Mouse (Mus musculus): ENCODE data around the gene Arhgef19. TPM values are rescaled to one million over a fixed set of nuclear protein-coding genes. Genes with fewer than 3 reads are reported as not detected.

The Arhgef19 gene
- polyA plus RNA-seq, 1 experiment from 2014 or later = 3.1 TPM

GRCm38 (mm10) chr4:141302428-141303401 lies 63.4 kb downstream of the Arhgef19 start:
- Histone ChIP-seq H3K4me2 (peak overlapping the region; percentile 97), H3K4me3 (peak overlapping the region; percentile 88), H3K27ac (replicated peaks) (peak overlapping the region; percentile 62), H3K9ac (peak overlapping the region; percentile 93), H3K4me1 (peaks cover 59% of the 10 kb centered on the region), H3K36me3 (peaks cover 4% of the 10 kb centered on the region), H3K27me3 (replicated peaks) (peaks cover 16% of the 10 kb centered on the region), H3K9me3 (no peaks in the 10 kb centered on the region)
- no peak for ATAC-seq (ENCODE audit: extremely low read depth, insufficient number of reproducible peaks, low FRiP score, low TSS enrichment)
- 16% methylated on average over 27 of the region's 27 CpGs for WGBS

GRCm38 (mm10) chr4:141303402-141304222 lies 64.3 kb downstream of the Arhgef19 start:
- Histone ChIP-seq H3K9ac (peak overlapping the region; percentile 93), H3K36me3 (peaks cover 13% of the 10 kb centered on the region), H3K9me3 (no peaks in the 10 kb centered on the region), H3K27ac (replicated peaks) (no peak overlapping the region; the same call in 1 of the 2 replicates), H3K27me3 (replicated peaks) (peaks cover 11% of the 10 kb centered on the region), H3K4me3 (peak overlapping the region; percentile 88), H3K4me1 (peaks cover 63% of the 10 kb centered on the region), H3K4me2 (peak overlapping the region; percentile 97)
- WGBS = 45% methylated on average over 7 of the region's 7 CpGs
- no peak for ATAC-seq (ENCODE audit: extremely low read depth, insufficient number of reproducible peaks, low FRiP score, low TSS enrichment)

GRCm38 (mm10) chr4:141304223-141304611 lies 64.9 kb downstream of the Arhgef19 start:
- Histone ChIP-seq H3K27me3 (replicated peaks) (peaks cover 11% of the 10 kb centered on the region), H3K4me1 (peaks cover 68% of the 10 kb centered on the region), H3K9ac (peak overlapping the region; percentile 93; the same call in 1 of the 2 replicates), H3K9me3 (no peaks in the 10 kb centered on the region), H3K4me3 (peak overlapping the region; percentile 88; the same call in 1 of the 2 replicates), H3K4me2 (peak overlapping the region; percentile 97), H3K36me3 (peaks cover 19% of the 10 kb centered on the region), H3K27ac (replicated peaks) (no peak overlapping the region; the same call in 1 of the 2 replicates)
- ATAC-seq (ENCODE audit: extremely low read depth, insufficient number of reproducible peaks, low FRiP score, low TSS enrichment) = no peak
- WGBS = 76% methylated on average over 4 of the region's 4 CpGs

GRCm38 (mm10) chr4:141306057-141306456 lies 66.8 kb downstream of the Arhgef19 start:
- Histone ChIP-seq H3K9ac (peak overlapping the region; percentile 33; the same call in 1 of the 2 replicates), H3K27me3 (replicated peaks) (no peaks in the 10 kb centered on the region), H3K4me1 (peaks cover 81% of the 10 kb centered on the region), H3K27ac (replicated peaks) (no peak overlapping the region; the same call in 1 of the 2 replicates), H3K4me3 (no peak overlapping the region), H3K4me2 (no peak overlapping the region), H3K36me3 (peaks cover 21% of the 10 kb centered on the region), H3K9me3 (no peaks in the 10 kb centered on the region)
- 43% methylated on average over 8 of the region's 8 CpGs for WGBS
- no peak for ATAC-seq (ENCODE audit: extremely low read depth, insufficient number of reproducible peaks, low FRiP score, low TSS enrichment)

Other genes starting within 250 kb of the Arhgef19 start
- 273 and 299 TPM in 2 replicates for gene Mfap2, start 229.1 kb upstream of the Arhgef19 start, polyA plus RNA-seq (2015; fragmentation: Nextera tagmentation; extraction: Ambion mirVana)
- gene Crocc, start 178.9 kb upstream of the Arhgef19 start, polyA plus RNA-seq (2015; fragmentation: Nextera tagmentation; extraction: Ambion mirVana) = 3.4 and 3.5 TPM in 2 replicates
- gene Necap2, start 161.1 kb upstream of the Arhgef19 start, polyA plus RNA-seq (2015; fragmentation: Nextera tagmentation; extraction: Ambion mirVana) = 39.7 and 43.7 TPM in 2 replicates
- gene Spata21, start 151.2 kb upstream of the Arhgef19 start, polyA plus RNA-seq (2015; fragmentation: Nextera tagmentation; extraction: Ambion mirVana) = not detected in 2 replicates
- gene Szrd1, start 99.7 kb upstream of the Arhgef19 start, polyA plus RNA-seq (2015; fragmentation: Nextera tagmentation; extraction: Ambion mirVana) = 31.3 and 33.8 TPM in 2 replicates
- 12.8 and 14.2 TPM in 2 replicates for gene Fbxo42, start 91.6 kb upstream of the Arhgef19 start, polyA plus RNA-seq (2015; fragmentation: Nextera tagmentation; extraction: Ambion mirVana)
- gene Rsg1, start 25.5 kb upstream of the Arhgef19 start, polyA plus RNA-seq (2015; fragmentation: Nextera tagmentation; extraction: Ambion mirVana) = 2.3 and 3.0 TPM in 2 replicates
- 4.0 and 4.3 TPM in 2 replicates for gene Epha2, start 61.7 kb downstream of the Arhgef19 start, polyA plus RNA-seq (2015; fragmentation: Nextera tagmentation; extraction: Ambion mirVana)
- gene Fam131c, start 128.7 kb downstream of the Arhgef19 start, polyA plus RNA-seq (2015; fragmentation: Nextera tagmentation; extraction: Ambion mirVana) = 1.2 TPM in 2 replicates
- 0.10 TPM in 1 of 2 replicates, not detected in the other for gene Clcnka, start 159.2 kb downstream of the Arhgef19 start, polyA plus RNA-seq (2015; fragmentation: Nextera tagmentation; extraction: Ambion mirVana)
- gene Clcnkb, start 176.5 kb downstream of the Arhgef19 start, polyA plus RNA-seq (2015; fragmentation: Nextera tagmentation; extraction: Ambion mirVana) = 0.79 and 0.99 TPM in 2 replicates
- 183 and 184 TPM in 2 replicates for gene Hspb7, start 181.3 kb downstream of the Arhgef19 start, polyA plus RNA-seq (2015; fragmentation: Nextera tagmentation; extraction: Ambion mirVana)
- not detected in 2 replicates for gene Srarp, start 196.6 kb downstream of the Arhgef19 start, polyA plus RNA-seq (2015; fragmentation: Nextera tagmentation; extraction: Ambion mirVana)
- 23.3 and 23.4 TPM in 2 replicates for gene Zbtb17, start 205.2 kb downstream of the Arhgef19 start, polyA plus RNA-seq (2015; fragmentation: Nextera tagmentation; extraction: Ambion mirVana)

Measured in heart, embryonic 13.5 days (tissue).